Mouse (Mus musculus) splenic B cell, adult 2 months (primary cell): ENCODE measurements around the gene Atm.

Experiments used
- DNase-seq: peaks from one replicate; pipeline ENCODE4 v3.0.0-alpha.2; 2011; ENCODE audit warnings: low read depth, low spot score
- H3K27me3 ChIP-seq: 2 replicates; pipeline ENCODE4 v1.6.1; 2012; ENCODE audit warnings: mild to moderate bottlenecking, low read length, moderate library complexity, mixed read lengths; ENCODE audit not compliant: control insufficient read depth, poor library complexity, insufficient read depth, severe bottlenecking
- H3K36me3 ChIP-seq: 2 replicates; pipeline ENCODE4 v1.6.1; 2012; ENCODE audit warnings: mild to moderate bottlenecking, low read length, moderate library complexity, mixed read lengths; ENCODE audit not compliant: control insufficient read depth, poor library complexity, insufficient read depth, severe bottlenecking

Gene Atm

DNA sequence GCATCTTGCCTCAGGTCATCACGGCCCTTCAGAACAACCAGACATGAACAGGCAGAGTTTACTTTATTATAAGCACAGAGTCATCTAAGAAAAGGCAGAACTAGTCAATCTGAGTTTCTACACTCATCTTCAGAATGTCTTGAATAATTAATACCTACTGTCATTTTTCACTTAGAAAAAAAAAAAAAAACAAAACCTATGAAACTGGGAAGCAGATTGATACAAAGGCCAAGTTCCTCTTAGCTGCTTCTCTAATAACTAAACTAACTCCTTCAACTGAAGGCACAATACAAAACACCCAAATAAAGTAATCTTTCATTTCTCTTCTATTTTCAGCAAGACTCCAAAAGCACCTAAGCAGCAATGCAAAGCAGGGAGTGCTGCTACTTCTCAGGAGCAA lies 85.9 kb downstream of the Atm start:
- no peak for DNase-seq
- peaks cover 14% of the 10 kb centered on the region for H3K36me3 ChIP-seq
- H3K27me3 ChIP-seq, result no peaks in the 10 kb centered on the region

DNA sequence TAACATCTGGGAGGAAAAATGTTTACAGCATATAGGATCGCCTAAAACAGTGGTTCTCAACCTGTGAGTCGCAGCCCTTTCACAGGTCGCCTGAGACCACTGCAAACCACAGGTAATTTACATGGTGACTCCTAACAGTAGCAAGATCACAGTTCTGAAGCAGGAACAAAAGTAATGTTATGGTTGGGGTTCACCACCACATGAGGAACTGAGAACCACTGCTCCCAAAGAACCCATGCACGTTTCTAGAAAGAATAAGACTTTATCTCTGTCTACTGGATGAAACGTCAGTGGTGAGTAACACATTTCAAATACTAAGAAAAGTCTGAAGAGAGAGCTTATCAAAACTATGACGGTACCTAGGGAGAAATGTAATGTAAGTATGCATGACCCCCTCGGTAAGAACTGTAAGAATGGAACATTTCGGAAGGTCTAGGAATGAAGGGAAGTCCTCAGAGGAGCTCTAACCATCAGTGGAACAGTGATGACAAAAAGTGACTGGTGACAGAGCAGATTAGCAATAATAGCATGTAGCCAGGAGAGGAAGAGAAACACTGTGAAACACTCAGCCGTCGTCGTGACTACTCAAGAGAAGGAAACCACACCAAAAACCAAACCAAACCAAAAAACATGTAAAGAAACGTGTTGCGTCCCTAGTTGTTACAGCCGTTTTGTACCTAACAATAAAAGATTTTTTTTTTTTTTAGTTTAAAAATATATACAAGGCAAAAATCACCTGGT lies 100.5 kb downstream of the Atm start:
- H3K36me3 ChIP-seq, result peaks cover 4% of the 10 kb centered on the region; the same call in 1 of the 2 replicates
- peak; percentile 18 for DNase-seq
- no peaks in the 10 kb centered on the region for H3K27me3 ChIP-seq

DNA sequence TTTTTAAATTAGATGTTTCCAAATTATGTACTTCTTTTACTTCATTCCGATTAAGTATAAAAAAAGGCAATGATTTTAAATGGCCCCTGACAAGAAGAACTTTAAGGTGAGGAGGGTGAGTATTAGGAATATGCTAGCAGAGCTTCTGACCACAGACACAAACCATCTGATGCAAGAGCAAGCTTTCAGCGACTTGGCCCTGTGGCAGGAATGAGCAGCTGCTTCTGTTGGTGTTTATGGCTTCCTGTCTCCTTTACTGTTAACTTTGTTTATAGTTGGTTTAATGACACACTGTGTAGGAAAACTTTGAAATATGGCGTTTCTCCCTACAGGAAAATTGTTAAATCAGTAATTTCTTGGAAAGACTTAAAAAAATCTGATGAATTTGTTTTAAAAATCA lies 108.9 kb downstream of the Atm start:
- H3K36me3 ChIP-seq, result no peaks in the 10 kb centered on the region
- H3K27me3 ChIP-seq, result no peaks in the 10 kb centered on the region

DNA sequence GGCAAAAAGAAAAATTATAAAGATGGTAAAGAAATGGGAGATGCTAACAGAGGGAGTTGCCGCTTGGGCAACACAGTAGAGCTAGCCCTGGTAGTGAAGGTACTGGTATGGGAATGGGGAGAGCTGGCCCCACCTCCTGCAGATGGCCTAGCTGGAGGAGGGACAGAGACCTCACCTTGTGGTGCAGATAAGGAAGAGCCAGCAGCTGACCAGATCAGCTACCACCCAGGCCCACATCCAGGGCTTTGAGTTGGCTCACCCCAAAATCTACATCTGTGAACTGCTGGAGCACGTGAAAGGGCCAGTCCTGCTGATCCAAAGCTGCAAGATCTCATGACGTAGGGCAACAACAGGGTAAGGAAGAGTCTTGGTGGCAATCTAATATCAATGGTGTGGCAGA lies 109.8 kb downstream of the Atm start:
- DNase-seq, result no peak
- Histone ChIP-seq H3K36me3 (no peaks in the 10 kb centered on the region), H3K27me3 (no peaks in the 10 kb centered on the region)

More for the DNA sequence above, 108.9 kb downstream of the Atm start:
- no peak for DNase-seq

DNA sequence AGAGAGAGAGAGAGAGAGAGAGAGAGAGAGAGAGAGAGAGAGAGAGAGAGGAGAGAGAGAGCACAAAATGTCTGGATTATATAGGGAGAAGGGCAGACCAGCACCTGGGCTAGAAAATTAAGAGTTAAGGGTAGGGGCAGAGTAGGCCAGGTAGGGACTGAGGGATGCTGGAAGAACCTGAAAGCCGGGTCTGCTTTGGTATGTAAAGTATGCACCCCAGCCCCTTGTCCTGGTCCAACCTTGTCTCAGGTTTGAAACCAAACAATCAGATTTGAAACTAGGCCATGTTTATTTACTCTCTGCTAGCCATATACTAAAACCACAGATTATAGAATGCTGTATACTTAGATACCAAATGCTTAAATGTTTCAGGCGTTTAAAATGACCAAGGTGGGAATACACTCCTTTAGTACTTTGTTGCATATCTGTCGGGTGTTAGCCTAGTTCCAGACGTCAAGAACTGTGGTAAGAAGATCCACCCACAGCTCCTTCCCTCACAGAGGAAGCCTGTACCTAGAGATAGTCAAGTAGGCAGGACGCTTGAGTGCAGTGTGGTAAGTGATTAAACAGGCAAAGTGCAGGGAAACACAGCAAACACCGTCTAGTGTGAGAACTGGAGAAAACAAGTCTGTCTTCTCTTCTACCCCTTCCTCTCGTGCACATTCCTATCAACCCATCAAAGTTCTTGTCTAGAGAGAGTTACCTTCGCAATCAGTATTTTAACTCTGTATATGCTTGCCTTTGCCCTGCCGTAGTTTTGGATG lies 114.2 kb downstream of the Atm start:
- Histone ChIP-seq H3K27me3 (no peaks in the 10 kb centered on the region), H3K36me3 (no peaks in the 10 kb centered on the region)
- DNase-seq, result no peak

DNA sequence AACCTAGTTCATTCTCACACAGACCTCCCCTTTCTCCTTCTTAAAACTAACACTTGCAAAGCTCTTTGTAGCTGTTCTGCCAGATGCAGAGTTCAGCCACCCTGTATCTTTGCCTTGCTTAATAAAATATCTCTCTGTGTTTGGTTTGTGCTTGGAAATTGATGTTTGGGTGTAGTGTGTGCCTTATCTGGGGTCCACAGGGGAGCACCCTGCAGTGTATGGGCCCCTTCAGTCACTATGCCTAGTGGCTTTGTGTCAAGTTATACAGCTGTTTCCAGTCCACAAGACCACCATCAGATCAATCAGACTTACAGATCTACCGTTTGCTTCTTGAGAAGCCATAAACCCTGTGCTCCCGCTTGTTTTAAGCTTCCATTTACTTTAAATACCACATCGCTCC lies 127.1 kb downstream of the Atm start:
- no peak for DNase-seq
- no peaks in the 10 kb centered on the region for H3K36me3 ChIP-seq
- H3K27me3 ChIP-seq, result no peaks in the 10 kb centered on the region

DNA sequence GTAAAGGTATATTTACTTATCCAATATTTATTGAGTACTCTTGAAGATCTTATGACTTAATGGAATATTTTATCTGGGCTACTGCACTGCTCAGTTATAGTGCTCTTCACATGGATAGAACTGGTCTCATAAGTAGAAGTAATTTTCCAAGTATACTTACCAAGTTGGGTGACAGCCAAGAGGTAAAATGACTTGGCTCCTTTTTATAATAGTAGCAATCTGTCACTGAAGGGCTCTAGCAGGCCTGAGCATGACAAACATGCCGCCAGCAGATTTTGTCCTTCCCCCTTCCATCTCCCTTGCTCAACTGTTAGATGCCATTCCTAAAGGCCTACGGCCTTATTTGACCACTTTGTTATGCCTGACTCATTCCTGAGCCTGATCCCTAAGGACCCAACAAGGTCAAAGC lies 127.6 kb downstream of the Atm start:
- no peaks in the 10 kb centered on the region for H3K36me3 ChIP-seq
- no peak for DNase-seq
- no peaks in the 10 kb centered on the region for H3K27me3 ChIP-seq

DNA sequence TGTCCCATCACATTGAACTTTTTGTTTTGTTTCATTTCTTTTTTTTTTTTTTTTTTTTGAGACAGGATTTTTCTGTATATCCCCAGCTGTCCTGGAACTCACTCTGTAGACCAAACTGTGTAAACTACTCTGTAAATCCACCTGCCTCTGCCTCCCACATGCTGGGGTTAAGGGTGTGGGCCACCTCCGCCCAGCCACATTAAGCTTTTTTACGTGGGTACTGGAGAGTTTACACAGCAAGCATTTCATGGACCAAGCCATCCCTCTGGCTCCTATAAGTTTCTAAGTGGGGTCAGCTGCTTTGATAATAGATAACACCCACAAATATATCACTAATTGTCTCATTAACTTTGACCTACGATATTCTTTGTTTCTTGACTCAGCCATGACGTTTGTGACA lies 128.0 kb downstream of the Atm start:
- H3K36me3 ChIP-seq, result no peaks in the 10 kb centered on the region
- no peak for DNase-seq

DNA sequence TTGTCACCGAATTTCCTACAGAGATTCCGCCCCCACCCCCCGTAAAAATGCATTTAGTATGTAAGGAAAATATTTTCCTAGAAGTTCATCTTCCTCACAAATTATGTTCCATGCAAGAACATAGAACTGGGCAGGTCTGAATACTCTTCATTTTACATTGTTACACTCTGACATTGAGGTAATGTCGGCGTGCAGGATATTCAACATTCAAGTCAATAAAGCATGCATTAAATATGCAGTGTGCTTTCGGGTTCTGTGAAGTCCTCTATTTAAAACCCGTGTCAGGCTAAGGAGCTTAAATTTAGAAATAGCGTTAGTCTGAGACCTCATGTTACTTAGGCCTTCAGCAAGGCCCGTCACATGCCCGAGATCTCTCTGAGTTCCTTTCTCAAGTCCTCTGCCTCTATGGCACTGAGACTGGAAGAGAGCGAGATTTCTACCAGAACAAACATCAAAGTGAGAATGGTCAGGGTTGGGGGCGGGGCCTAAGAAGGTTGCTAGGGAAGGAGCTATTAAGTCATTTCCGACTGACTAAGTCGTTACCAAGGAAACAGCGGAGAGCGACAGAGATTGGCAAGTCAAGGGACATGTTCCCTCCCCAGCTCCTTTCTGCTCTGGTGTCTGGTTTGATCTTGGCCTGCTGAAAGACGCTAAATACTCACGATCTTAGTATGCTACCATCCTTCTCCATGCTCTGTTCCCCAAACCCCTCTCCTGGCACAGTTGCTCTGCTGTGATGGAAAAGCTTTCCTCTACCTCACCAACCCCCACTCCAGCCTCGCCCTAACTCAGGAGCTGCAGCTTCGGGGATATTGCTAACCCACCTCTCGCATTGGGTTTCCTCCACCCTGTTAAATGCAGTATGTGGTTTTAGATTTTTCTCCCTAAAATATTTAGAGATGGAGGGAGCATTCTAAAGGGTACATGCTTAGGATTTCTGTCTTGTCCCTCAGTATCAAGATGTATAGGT lies 131.5 kb downstream of the Atm start:
- Histone ChIP-seq H3K27me3 (no peaks in the 10 kb centered on the region), H3K36me3 (no peaks in the 10 kb centered on the region)
- DNase-seq, result peak; percentile 88

More for the DNA sequence above, 128.0 kb downstream of the Atm start:
- no peaks in the 10 kb centered on the region for H3K27me3 ChIP-seq

DNA sequence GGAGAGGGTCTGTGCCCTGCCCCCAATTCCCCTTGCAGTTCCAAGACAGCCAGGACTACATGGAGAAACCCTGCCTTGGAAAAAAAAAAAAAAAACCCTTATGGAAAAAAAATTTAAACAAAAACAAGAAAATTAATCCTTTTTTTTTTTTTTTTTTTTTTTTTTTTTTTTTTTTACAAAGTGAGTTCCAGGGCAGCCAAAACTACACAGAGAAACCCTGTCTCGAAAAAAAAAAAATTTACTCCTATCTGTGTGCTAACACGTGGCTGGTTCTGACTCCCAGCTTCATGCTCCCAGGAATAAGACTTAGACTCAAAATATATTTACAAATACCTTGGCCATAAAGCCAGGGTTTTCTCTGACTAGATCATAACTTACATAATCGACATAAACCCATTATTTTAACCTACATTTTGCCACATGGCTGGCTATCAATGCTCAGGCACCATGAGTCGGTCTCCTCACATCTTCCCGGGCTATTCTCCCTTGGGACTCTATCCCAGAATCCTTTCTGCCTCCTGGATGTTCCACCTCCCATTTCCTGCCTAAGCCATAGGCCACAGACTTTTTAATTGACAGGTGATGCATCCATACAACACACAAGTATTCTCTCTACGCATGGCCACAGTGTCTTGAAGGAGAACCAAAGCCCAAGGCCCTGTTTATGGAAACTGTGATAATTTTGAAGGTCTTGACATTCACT lies 132.3 kb downstream of the Atm start:
- no peaks in the 10 kb centered on the region for H3K36me3 ChIP-seq
- no peak for DNase-seq
- H3K27me3 ChIP-seq, result no peaks in the 10 kb centered on the region

DNA sequence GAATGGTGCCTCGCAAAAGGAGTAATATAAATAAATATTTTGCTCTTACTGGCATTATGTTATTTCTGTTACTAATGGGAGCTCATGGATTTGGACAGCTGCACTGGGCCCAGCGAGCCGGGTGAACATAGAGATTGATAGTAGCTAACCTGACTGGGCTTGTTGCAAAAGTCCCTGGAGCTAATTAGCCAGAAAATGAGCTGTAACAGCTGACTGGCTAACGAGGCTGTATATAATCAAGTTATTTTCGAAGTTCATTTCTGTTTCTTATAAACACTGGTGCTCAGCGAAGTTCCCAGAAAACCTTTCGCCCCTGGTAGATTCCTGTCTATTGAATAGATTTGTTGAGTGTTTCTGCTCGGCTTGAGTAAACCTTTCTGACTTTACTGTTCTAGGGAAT lies 133.5 kb downstream of the Atm start:
- Histone ChIP-seq H3K36me3 (no peaks in the 10 kb centered on the region), H3K27me3 (no peaks in the 10 kb centered on the region)
- no peak for DNase-seq

DNA sequence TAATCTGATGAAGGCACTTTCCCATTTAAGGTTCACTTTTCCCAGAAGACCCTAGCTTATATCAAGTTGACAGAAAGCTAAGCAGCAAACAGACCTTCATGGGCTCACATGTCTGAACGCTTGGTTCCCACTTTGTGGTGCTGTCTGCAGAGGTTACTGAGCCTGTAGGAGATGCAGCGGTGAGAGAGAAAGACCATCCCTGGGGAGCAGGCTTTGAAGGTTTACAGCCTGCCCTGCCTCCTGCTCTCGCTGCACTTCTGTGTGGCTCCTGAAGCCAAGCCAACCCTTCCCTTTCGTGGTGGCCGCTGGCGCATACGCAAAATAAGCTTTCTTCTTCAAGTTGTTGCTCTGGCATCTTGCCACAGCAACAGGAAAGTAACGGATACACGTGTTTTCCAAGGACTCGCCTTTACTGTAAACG lies 134.2 kb downstream of the Atm start, which contains the start of gene 4930550C14Rik:
4930550C14Rik (plus strand) TSS at position 35 of the 421 bp plus-strand sequence.
- Histone ChIP-seq H3K36me3 (no peaks in the 10 kb centered on the region), H3K27me3 (no peaks in the 10 kb centered on the region)
- DNase-seq, result no peak

DNA sequence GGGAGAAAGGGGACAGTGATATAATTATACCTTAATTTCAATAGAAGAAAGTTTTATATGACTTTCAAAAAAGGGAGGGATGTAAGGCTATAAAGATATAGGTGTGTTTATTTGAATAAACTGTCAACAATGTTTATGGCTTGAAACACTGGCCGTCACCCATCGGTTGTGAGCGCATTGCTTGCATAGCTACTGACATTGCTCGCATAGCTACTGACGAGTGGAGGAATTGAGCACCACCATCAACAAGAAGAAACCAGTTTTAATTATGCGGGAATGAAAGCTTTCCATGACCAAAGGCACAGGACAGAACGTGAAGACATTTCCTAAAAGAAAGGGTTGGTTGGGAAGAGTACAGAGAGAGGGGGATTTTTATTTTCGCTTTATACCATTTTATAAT lies 135.4 kb downstream of the Atm start:
- DNase-seq, result no peak
- no peaks in the 10 kb centered on the region for H3K27me3 ChIP-seq
- no peaks in the 10 kb centered on the region for H3K36me3 ChIP-seq

DNA sequence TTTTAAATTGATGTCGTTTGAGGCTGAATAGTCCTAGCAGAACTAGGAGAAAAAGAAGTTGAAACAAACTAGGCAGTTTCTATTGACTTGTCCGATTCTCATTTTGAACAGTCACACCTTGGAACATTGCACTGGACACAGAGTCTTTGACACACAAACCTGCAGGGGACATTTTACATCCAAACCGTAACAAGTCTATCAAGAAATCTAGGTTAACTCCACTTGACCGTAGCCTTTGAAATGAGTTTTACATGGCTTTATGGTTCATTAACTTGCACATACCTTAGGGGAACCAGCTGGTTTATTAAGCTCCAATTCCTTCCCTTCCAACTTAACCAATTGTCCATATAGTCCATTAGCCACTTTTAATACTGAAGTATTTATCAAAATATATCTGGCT lies 135.8 kb downstream of the Atm start:
- DNase-seq, result no peak
- no peaks in the 10 kb centered on the region for H3K27me3 ChIP-seq
- no peaks in the 10 kb centered on the region for H3K36me3 ChIP-seq
